Mouse (Mus musculus) spleen, postnatal 14 days (tissue): ENCODE results near the gene Caln1.

Experiments
- DNase-seq, 2 experiments: peaks; one replicate each; pipeline ENCODE4 v3.0.0; 2021 to 2022; ENCODE audit warnings: low spot score in 2 of 2

Gene Caln1

DNA sequence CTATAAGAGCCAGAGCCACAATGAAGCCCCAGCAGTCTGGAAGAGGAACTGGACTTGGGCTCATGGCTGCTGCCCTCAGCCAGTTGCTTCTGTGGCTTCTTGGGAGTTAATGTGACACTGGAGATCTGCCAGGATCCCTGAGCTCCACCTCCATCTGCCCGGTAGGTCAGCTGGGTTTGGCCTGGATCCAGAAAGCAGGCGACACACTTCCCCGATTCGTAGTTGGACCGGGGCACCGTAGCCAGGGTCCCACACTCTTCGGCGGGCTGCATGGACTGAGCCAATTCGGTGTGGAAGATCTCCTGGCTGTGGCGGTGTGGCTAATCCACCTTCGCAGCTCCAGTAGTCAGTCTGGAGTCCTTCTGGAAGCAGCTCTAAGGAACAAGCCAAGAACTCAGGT, at the start of gene Caln1:
Gene Caln1, plus strand, starts transcription at position 219 of the 400 bp plus-strand sequence.
- DNase-seq: no peak

DNA sequence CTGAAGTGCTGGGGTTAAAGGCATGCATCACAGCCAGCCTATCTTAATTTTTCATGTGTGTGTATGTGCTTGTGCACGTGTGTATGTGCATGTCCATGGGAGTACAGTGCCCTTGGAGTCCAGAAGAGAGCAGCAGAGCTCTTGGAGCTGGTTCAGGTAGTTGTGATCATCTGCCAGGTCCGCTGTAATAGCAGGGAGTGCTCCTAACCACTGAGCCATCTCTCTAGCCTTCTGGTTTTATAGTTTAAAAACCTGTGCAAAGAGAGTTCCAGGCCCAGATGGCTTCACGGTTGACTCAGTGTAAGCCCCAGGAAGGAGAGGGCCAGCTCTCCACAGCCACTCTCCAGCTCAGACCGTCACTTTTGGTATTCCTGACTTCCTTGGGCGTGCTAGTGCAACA, 49.5 kb upstream of the Caln1 start:
- DNase-seq: no peak

DNA sequence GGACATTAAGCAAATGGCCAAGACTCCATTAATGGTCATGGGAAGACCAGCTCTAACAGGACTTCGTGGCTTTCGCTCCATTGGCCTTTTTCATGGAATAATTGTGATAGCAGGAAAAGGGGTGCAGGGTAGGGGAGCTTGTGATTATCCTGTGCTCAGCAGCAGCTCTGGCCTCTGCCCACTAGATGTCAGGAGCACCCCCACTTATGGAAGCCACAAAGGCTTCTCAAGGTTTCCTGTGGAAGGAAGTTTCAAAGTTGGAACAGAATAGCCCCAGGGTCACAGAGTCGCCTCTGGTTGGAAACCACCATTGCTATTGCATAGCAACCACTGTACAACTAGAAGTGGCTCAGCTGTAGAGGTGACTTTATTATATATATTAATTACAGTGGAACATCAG, 48.8 kb upstream of the Caln1 start:
- no peak for DNase-seq

DNA sequence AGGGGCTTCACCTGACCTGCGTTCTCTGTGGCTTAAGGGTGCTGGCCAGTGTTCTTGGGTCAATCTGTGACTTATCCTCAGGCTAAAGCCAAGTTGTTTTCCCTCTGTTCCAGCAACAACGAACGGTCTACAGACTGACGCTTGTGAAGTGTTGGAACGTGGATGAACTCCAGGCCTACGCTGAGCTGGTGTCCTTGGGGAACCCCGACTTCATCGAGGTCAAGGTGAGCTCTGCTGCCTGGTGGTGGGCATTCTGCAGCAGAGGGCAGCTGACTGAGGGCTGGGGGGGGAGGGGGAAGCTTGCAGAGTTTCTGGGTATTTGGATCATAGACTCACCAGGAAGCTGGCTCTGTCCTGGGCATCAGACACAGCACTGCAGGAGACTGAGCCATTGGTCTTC, 43.8 kb upstream of the Caln1 start:
- no peak for DNase-seq

DNA sequence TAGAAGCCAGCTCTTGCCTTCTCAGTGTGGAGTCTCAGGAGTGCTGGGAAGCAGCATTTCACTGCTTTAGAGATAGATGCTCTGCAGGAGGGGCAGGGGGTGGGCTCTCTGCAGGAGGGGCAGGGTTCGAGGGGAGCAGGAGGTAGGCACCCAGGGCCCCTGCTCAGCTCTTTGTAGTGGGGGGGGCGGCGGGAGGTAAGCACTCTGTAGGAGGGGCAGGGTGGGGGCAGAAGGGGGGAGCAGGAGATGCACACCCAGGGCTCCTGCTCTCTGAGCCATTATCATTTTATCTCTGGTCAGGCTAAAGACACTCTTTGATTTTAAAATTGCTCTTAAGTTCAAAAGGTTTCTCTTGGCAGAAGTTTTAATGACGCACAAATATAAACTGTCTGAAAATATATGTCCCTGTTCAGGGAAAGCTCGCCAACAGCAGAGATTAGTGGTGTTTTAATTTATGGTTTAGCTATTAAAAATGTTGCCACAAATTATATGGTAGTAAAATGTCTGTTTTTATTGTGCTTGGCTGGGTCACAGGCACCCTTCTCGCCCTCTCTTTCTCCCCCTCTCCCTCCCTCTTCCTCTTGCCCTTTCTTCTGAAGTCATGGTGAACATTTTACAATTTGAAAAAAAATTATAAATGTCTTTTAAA, 41.5 kb upstream of the Caln1 start:
- DNase-seq: no peak

DNA sequence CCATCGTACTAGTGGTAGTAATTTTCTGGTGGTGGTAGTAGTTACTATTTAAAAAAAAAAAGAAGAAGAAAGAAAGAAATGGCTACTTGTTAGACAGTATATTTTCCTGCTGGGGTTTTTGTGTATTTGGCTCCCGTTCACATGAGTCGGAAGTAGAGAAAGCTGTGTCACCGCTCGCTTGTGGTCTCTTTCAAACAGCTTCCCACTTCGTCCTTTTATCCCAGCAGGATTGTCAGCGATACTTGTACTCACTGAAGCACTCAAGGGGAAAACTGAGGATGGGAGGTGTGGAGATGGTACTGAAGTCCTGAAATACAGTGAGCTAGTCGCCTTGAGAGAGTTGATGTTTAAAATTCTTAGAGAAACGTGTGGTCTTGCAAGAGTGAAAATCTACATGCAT, 40.9 kb upstream of the Caln1 start:
- DNase-seq: no peak

DNA sequence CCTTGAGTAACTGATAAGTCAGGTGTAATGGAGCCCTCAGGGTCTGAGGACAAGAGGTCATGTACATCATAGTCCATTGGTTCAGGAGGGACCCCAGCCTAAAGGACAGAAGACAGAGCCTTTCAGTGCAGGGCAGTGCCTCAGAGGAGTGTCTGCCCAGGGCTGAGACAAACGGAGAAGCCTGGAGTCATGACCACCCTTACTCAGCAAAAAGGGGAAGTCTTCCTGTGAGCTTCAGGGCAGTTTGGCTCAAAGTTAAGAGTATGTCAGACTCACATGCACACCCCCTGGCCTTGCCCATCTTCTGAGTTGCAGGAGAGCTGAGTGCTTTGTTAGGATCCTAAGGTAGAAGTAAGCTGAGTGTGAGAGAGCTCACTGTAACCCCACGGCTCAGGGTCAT, 39.4 kb upstream of the Caln1 start:
- no peak for DNase-seq

DNA sequence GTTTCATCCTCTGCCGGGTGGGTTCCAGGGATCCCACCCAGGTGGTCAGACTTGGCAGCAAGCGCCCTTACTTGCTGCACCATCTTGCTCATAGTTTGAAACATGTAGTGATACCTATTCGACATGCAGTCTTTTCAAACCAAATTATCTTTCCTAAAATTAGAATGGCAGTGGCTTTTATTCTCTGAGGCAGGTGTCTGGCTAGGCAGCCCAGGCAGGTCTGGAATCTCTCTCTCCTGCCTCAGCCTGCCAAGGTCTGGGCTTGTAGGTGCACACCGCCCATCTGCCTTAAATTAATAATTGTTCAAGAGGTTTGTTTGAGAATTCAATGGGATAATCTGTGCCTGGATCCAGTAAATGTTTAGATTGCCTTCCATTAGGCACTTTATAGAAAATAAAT, 38.5 kb upstream of the Caln1 start:
- DNase-seq: no peak

DNA sequence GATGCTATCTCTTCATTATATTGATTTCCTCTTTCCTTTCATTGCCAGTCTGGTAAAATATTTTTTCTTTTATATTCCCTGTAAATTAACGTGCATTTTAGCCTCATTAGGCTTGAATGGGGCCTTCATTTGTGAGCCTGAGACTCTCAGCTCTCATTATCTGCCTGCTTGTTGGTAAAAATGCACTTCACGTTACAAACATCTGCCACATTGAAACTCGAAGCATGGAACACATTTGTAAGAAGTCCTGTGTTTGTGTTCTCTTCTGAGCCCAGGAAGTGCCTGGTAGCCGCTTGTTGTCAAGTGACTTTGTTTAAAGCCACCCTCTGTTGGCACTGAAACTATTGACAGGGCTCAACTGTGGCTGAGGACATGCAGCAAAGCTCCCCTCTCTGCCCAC, 38.0 kb upstream of the Caln1 start:
- no peak for DNase-seq

DNA sequence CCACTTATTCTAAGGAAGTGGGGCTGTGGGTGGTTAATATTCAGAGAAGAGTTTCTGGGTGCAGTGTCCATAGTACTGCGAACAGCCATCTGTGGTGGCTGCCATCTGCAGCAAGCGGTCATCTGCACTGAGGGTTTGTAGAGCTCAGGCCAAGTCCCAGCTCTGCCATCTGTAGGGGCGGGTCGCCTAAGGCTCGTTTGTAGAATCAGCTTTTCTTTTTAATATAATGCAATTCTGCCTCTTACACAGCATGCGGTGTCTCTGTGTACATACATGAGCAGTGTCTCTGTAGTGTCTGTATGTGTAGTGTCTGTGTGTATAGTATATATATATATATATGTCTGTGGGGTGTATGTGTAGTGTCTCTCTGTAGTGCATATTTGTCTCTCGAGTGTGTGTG, 35.7 kb upstream of the Caln1 start:
- DNase-seq: no peak

DNA sequence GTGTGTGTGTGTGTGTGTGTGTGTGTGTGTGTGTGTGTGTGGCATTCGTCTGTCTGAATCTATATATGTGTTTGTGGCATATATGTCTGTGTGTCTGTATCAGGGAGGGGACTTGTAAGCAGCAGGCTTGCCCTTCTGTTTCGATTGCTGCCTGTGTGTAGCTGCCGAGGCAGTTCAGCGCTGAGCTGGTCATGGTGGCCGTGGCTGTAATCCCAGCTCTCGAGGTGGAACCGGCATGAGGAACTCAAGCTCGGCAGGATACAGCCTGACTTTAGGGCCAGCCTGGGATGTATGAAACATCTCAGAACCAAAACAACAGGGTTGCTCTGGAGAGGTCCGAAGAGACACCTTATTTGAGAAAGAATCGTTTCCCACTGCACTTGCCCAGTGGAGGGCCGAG, 35.3 kb upstream of the Caln1 start:
- DNase-seq: no peak

DNA sequence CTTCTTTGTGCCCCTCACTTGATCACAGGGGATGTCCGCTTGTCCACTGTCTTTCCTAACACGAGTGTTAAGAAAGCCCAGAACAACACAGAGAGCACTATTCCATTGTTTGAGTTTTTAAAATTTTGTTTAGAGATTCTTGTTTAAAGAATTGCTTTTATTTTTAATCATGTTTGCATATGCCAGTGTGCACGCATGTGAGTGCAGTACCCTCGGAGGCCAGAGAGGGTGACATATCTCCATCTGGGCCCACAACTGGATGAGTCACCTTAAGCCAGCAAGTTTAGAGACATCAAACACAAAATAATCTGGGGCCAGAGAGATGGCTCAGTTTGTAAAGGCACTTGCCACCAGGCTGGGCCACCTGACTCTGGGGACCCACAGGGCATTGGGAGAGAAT, 33.8 kb upstream of the Caln1 start:
- no peak for DNase-seq

DNA sequence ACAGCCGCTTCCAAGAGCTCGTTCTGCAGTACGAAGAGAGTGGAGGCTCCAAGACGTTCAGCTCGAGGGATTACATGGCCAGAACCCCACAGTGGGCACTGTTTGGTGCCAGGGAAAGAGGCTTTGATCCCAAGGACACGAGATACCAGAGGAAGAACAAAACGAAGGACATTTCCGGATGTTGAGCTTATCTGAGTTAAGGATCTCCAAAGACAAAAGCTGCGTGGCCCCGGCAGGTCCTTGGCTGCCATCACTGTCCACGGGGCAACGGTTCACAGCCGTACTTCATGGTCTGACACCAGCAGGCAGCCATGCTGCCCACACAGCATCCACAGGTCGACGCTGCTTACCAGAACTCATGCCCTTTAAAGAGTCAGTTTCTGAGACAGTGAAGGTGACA, 28.6 kb upstream of the Caln1 start:
- DNase-seq: no peak

DNA sequence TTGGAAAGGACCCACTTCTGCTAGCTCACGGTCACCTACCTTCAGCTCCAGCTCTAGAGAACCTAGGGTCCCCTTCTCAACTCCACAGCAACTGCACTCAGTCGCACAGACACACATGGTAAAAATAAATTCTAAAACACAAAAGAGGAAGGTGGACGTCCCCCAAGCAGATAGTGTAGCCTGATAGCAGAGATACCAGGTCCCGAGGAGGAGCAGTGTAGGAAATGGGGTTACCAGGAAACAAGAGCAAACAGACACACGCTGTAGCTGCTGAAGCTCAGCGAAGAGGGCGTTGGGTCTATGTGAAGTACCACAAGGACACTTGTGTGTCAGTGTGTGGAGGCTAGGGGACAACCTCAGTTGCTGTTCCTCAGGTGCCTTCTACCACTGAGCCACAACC, 24.3 kb upstream of the Caln1 start:
- no peak for DNase-seq

DNA sequence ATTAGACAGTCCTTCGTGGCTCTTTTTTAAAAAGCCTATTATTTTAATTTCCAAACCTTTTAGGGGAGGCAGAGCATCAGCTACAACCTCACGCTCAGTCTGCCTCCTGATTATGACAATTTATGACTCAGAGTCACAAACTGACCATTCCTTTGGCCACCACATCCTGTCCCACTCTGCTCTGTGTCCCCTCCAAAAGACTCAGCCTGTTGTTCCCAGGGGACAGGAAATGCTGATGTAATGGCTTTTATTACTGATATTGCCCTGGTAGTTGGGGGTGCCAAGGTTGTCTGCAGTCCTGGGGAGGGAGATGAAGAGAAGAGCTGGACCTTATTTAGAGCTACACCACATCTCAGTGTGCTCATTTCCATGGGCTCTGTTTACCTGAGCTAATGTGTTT, 23.4 kb upstream of the Caln1 start:
- no peak for DNase-seq

DNA sequence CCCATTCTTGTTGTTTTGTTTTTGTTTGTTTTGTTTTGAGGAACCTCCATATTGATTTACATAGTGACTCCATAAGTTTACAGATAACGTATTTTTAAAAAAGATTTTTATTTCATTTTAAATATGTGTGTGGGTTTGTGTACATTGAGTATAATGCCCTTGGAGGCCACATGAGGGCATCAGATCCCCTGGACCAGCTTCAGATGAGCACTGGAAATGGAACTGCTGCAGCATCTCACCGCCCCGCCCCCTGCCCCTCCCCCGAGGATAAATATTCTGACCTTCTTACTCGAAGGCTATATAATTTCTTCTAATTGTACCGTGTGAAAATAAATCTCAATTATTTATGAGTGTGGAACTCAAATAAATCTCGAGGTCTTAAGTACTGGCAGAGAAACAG, 14.0 kb upstream of the Caln1 start:
- DNase-seq: no peak

DNA sequence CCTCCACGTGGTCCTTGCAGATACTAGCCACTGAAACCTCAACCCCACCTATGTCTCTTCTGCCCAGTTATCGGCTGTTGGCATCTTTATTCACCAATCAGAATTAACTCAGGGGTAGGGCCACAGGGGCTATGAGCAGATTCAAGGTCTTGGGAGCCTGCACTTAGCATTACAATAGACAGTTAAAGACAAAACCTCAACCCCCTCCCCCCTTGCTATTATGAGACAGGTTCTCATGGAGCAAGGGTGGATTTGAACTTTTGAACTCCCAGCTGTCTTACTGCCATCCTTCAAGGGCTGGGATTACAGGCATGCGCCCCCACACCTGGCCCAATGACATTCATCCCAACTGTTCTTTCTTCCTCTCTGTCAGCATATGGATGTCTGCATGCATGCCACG, 6.1 kb upstream of the Caln1 start:
- DNase-seq: no peak

DNA sequence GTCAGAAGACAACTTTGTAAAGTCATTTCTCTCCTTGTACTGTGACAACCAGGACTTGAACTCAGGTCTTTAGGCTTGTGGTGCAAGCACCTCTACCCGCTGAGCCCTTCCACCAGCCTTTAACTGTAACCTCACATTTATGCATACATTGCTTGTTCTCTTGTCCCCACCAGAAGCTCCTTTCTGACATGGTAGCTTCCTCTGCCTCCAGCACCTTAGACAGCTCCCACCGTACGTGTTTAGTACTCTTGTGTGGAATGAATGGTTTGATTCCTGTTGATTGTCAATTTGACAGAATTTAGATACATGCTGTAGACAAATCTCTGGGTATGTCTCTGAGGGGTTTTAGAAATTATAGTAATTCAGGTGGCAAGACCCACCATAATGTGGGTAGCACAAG, 5.5 kb upstream of the Caln1 start:
- DNase-seq: no peak

DNA sequence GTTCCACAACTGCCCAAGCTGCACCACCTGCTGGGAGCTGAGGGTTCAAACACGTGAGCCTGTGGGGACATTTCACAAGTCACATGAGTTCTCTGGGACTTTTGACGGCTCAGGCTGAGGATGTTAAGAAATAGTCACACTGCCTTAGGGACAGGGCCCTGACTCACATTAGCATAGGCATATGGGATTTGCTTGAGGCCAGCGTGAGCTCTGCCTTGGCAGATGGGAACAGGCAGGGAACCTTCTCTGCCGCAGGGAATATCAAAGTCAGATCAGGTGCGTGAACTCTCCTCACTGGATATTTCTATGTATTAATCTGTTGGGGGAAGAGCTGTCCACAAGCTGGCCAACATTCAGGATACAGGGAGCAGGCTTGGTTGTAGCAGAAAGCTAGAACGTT, 1.0 kb upstream of the Caln1 start:
- DNase-seq: no peak

DNA sequence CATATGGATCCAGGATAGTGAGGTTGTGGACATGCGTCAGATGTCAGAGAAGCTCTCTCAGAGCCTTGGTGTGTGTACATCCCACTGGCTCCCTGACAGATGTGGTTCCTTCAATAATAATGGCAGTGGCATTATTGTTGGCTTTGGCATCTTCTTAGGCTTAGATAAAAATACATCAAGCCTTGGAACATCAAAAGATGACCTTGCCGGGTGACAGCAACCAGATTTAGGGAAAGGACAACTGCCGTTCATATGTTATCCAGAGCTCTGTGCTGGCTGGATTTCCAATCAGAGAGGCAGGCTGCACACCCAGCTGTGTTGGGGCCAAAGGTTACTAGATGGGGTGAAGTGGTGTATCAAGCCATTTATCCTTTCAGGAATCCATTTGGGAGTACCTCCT, 6.2 kb downstream of the Caln1 start:
- DNase-seq: no peak

DNA sequence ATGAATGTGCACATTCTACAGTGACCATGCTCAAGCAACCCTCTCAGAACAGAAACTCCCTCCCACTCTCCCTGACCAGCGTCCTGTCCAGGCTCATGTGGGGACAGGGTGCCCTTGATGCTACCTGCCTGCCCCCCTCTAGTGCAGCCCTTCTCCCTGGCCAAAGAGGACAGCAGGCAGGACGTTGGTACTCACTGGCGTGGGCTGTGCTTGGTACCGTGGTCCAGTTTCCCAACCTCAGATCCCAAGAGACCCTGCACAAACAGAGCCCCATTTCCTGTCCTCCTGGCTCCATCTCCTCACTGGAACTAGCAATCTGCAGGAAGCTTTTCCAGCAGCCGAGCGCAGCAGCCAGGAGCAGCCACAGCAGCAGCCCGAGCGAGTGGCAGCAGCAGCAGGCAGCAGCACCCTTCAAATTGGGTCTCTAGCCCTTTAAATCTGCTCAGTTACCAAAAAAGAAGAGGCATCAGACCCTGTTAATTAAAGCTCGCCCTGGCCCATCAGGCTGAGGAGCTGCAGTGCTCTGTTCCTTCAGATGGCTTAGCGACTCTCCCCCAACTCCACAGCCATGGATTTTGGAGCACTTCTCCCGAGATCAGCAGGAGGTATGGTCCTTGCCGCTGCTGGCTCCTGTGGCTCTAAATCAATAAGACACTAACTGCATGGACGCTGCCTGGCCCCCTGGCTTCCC, 15.1 kb downstream of the Caln1 start, which contains the start of gene A330070K13Rik:
Gene A330070K13Rik, minus strand, starts transcription at position 410 of the 691 bp plus-strand sequence.
- no peak for DNase-seq

DNA sequence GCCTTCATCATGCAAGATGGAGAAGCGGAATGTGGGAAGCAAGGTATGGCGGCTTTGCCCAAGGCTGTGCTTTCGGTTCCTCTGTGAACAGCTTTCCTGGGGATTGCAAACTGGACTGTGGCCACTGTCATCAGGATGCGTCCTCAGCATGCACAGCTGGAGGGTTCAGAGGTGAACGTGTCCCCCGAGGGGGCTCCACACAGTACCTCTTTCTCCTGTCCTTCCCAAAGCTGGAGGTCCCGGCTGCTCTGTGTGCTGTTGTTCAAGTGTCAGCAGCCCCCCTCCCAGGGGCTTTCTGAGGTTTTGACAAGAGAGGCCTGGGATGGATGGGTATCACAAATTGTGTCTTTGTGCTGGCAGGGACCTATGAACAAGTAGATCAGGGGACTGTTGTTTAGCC, 17.2 kb downstream of the Caln1 start:
- DNase-seq: no peak

DNA sequence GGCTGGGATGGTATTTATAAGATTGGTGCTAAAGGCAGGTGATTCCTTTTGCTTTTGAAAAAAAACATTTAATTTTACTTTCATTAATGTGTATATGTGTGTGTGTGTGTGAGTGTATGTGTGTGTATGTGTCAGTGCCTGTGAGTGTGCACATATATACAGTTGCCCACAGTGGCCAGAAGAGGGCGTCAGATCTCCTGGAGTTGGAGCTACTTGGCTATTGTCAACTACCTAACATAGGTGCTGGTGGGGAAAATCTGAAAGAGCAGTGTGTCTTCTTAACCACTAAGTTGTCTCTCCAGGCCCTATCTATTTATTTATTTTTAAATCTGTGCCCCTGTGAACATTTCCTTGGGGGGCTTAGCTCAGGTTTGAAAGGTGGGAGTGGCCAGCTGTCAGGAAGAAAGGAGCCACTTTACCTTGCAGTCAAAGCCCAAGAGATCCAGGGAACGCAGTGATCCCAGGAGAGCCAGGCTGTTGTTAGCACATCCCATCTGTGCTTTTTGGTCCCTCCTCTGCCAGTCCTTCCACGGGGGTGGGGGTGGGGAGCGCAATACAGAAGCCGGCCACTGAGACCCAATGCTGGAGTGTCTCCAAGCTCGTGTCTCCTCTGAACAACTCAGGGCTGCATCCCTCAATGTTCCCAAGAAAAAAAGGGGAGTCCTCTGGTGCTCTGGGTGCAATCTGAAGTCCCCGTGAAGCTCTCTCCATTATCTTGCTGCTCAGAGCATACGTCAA, 24.5 kb downstream of the Caln1 start:
- DNase-seq: no peak
